Mouse (Mus musculus) embryonic facial prominence, embryonic 10.5 days (tissue): Measurements from ENCODE around the gene Zmynd12. TPM values are rescaled to one million over a fixed set of nuclear protein-coding genes. Genes with fewer than 3 reads are reported as not detected.
A peak's percentile ranks its signal among the peaks of the same experiment; 100 is the strongest.

Source experiments
- DNase-seq: peaks from one replicate; pipeline ENCODE4 v3.0.0-alpha.2; 2017; ENCODE audit warnings: low spot score
- H3K27ac ChIP-seq: fragments of 300-500 bp; sonication (generic); replicated peaks from 2 replicates; pipeline ENCODE4 v1.5.1; 2016; ENCODE audit warnings: mild to moderate bottlenecking
- H3K27me3 ChIP-seq: fragments of 300-500 bp; sonication (generic); replicated peaks from 2 replicates; pipeline ENCODE4 v1.6.1; 2016; ENCODE audit warnings: low read depth, mild to moderate bottlenecking; ENCODE audit not compliant: poor library complexity, severe bottlenecking
- H3K36me3 ChIP-seq: fragments of 300-500 bp; sonication (generic); replicated peaks from 2 replicates; pipeline ENCODE4 v1.6.1; 2016; ENCODE audit warnings: mild to moderate bottlenecking, moderate library complexity
- H3K4me1 ChIP-seq: fragments of 300-500 bp; sonication (generic); 2 replicates; pipeline ENCODE4 v1.6.1; 2016
- H3K4me3 ChIP-seq: fragments of 300-500 bp; sonication (generic); 2 replicates; pipeline ENCODE4 v1.5.1; 2016; ENCODE audit warnings: mild to moderate bottlenecking, moderate library complexity
- H3K9me3 ChIP-seq: fragments of 300-500 bp; sonication (generic); 2 replicates; pipeline ENCODE4 v1.6.1; 2016; ENCODE audit warnings: mild to moderate bottlenecking
- WGBS: fragments of 180-500 bp; shearing (Covaris S2); methylation state at CpG from one replicate; pipeline ENCODE4 v1.1.7; 2016; 5-methylcytosine and 5-hydroxymethylcytosine counted together
- polyA plus RNA-seq: library from polyadenylated mRNA; unstranded; fragments of >200 nt; fragmentation: Nextera tagmentation; extraction: Ambion mirVana; gene quantifications from 2 replicates; pipeline ENCODE4 v1.2.1, GENCODE M21; 2016

The Zmynd12 gene
- polyA plus RNA-seq = 0.15 and 0.36 TPM in 2 replicates

GRCm38 (mm10) chr4:119422294-119422964 is at the start of gene Zmynd12, which contains the start of gene Ppcs:
Gene Zmynd12, plus strand, starts transcription at chr4:119422814.
Gene Ppcs, minus strand, starts transcription at chr4:119422420.
- Histone ChIP-seq H3K9me3 (no peaks in the 10 kb centered on the region), H3K27me3 (peaks cover 24% of the 10 kb centered on the region; the same call in 1 of the 2 replicates), H3K27ac (peak within 1 kb of the TSS; percentile 90), H3K4me1 (peaks cover 22% of the 10 kb centered on the region), H3K4me3 (peak within 1 kb of the TSS; percentile 85), H3K36me3 (peaks cover 24% of the 10 kb centered on the region)
- peak; percentile 94 for DNase-seq
- under 1% methylated on average over 52 of the region's 52 CpGs for WGBS

GRCm38 (mm10) chr4:119381471-119382190 is 41.0 kb upstream of the Zmynd12 start:
- H3K36me3 ChIP-seq = no peaks in the 10 kb centered on the region
- no peak for DNase-seq
- H3K27me3 ChIP-seq = no peaks in the 10 kb centered on the region
- H3K4me3 ChIP-seq = no peak overlapping the region
- H3K27ac ChIP-seq = no peak overlapping the region
- no peaks in the 10 kb centered on the region for H3K9me3 ChIP-seq
- H3K4me1 ChIP-seq = no peaks in the 10 kb centered on the region
- 80% methylated on average over 7 of the region's 7 CpGs for WGBS

- WGBS = 63% methylated on average over 3 of the region's 3 CpGs
- Histone ChIP-seq H3K4me1 (no peaks in the 10 kb centered on the region), H3K4me3 (no peak overlapping the region), H3K9me3 (no peaks in the 10 kb centered on the region), H3K27ac (no peak overlapping the region), H3K27me3 (no peaks in the 10 kb centered on the region), H3K36me3 (no peaks in the 10 kb centered on the region)
- DNase-seq = no peak
These were observed 33.4 kb upstream of the Zmynd12 start for GRCm38 (mm10) chr4:119389184-119389583.

DNA sequence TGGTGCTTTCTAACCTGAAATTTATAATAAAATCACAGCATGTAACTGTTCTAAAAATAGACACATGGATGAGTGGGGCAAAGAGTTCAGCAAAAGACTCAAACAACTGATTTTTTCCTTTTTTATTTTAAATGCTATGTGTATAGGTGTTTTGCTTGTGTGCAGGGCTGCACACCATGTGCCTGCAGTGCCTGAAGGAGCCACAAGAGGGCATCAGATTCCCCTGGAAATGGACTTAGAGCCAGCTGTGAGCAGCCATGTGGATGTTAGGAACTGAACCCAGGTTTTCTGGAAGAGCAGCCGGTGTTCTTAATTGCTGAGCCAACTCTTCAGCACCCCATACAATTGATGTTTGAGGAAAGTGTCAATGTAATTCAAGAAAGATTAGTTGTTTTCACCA is 32.2 kb upstream of the Zmynd12 start:
- 0 out of 2 replicates have a peak, but pooled peaks cover 5% of the 10 kb centered on the region for H3K27me3 ChIP-seq
- WGBS = 82% methylated on average over 1 of the region's 1 CpGs

DNA sequence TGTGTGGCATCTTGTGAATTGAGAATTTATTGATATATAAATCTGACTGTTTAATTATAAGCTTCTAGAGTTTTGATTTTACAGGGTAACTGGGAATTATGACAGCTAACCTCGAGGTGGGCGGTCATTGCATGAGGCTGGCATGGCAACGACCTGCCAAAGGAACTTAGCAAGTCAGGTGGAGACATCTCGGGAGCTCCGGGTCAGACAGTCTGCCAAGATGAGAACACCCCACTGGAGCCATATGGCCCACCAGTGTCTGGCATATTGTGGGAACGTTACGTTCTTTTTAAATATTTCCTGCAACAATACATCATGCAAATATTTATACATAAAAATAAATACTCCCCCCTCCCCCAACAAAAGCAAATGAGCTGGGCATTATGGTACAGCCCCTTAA is 23.9 kb upstream of the Zmynd12 start:
- peaks cover 10% of the 10 kb centered on the region; the same call in 1 of the 2 replicates for H3K9me3 ChIP-seq
- H3K27ac ChIP-seq = no peak overlapping the region
- H3K36me3 ChIP-seq = peaks cover 12% of the 10 kb centered on the region
- H3K4me3 ChIP-seq = no peak overlapping the region
- DNase-seq = no peak
- 89% methylated on average over 7 of the region's 7 CpGs for WGBS
- H3K27me3 ChIP-seq = 0 out of 2 replicates have a peak, but pooled peaks cover 8% of the 10 kb centered on the region
- H3K4me1 ChIP-seq = no peaks in the 10 kb centered on the region

More for the DNA sequence above, 32.2 kb upstream of the Zmynd12 start:
- no peaks in the 10 kb centered on the region for H3K9me3 ChIP-seq
- H3K27ac ChIP-seq = no peak overlapping the region
- H3K4me1 ChIP-seq = no peaks in the 10 kb centered on the region
- DNase-seq = peak; percentile 49
- no peak overlapping the region for H3K4me3 ChIP-seq
- no peaks in the 10 kb centered on the region for H3K36me3 ChIP-seq

DNA sequence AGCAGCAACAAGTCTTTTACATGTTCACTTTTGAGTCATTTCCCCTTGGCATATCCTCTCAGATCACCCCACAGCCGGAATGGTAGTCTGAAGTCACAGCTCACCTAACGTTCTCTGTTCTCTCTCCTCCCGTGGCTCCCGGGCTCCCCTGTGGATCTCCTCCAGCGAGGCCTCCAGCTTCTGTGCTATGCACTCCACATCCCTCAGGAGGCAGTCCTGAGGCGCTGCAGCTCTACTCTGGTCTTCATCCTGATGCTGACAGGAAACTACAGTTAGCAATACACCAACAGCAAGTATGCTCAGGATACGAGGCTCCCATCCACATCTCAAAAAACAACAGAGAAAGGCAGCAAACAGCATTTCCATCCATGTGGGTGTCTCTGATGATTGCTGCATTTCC is 21.7 kb upstream of the Zmynd12 start:
- Histone ChIP-seq H3K4me1 (no peaks in the 10 kb centered on the region), H3K27ac (no peak overlapping the region), H3K36me3 (peaks cover 12% of the 10 kb centered on the region), H3K9me3 (peaks cover 10% of the 10 kb centered on the region; the same call in 1 of the 2 replicates), H3K4me3 (no peak overlapping the region), H3K27me3 (no peaks in the 10 kb centered on the region)
- no peak for DNase-seq
- WGBS = 60% methylated on average over 7 of the region's 7 CpGs

DNA sequence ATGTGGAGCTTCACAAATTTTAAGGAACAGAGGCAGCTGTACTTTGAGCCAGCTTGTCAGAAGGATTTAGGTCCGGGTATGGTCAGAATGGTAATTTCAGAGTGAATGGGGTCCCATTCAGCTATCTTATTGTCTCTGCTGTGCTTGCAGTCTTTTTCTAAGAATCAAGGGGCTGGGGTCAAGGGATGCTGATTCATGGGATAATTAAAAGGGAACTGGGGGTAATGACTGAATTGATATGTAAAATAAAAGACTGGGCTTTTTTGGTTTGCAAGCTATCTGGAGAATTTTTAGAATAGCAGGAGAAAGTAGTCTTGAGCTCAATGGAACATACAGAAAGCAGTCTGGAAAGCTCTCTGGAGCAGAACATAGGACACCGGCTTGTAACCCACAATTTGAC is 19.2 kb upstream of the Zmynd12 start:
- Histone ChIP-seq H3K9me3 (peaks cover 10% of the 10 kb centered on the region; the same call in 1 of the 2 replicates), H3K4me1 (no peaks in the 10 kb centered on the region), H3K27me3 (no peaks in the 10 kb centered on the region), H3K4me3 (no peak overlapping the region), H3K27ac (no peak overlapping the region), H3K36me3 (peaks cover 12% of the 10 kb centered on the region)
- no peak for DNase-seq
- WGBS = 82% methylated on average over 2 of the region's 2 CpGs

DNA sequence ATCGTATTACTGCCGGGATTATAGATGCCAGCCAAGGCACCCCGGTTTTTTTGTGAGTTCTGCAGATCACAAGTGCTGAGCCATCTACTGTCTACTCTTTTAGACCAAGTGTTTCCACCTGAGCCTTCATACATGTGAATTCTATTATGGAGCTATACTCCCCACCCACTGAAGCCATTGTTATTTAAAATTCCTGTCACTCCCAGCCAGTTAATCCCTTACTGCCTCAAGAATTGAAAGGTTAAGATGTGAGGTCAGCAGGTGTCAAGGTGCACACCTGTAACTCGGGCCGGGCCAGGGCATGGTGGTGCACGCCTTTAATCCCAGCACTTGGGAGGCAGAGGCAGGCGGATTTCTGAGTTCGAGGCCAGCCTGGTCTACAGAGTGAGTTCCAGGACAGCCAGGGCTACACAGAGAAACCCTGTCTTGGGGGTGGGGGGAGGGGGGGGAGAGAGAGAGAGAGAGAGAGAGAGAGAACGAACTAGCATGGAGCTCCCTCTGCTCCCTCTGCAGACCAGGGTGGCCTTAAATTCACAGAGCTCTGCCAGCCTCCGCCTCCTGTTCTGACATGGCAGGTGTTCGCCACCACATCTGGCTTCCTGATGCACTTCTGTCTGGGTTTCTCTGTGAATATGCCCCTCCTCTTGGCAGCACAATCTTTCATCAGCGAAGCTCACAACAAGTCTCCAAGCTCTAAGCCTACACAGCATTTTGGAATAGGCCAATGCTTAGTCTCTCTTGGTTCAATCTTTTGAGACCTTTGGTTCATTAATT is 10.6 kb upstream of the Zmynd12 start:
- H3K9me3 ChIP-seq = no peaks in the 10 kb centered on the region
- H3K27ac ChIP-seq = no peak overlapping the region
- H3K4me3 ChIP-seq = no peak overlapping the region
- WGBS = 78% methylated on average over 12 of the region's 12 CpGs
- H3K4me1 ChIP-seq = peaks cover 15% of the 10 kb centered on the region
- no peak for DNase-seq
- H3K36me3 ChIP-seq = no peaks in the 10 kb centered on the region
- H3K27me3 ChIP-seq = no peaks in the 10 kb centered on the region

- H3K4me3 ChIP-seq = no peak overlapping the region
- no peaks in the 10 kb centered on the region for H3K9me3 ChIP-seq
- H3K27ac ChIP-seq = no peak overlapping the region
- no peaks in the 10 kb centered on the region for H3K36me3 ChIP-seq
- WGBS = 81% methylated on average over 6 of the region's 6 CpGs
- peaks cover 15% of the 10 kb centered on the region for H3K4me1 ChIP-seq
- H3K27me3 ChIP-seq = no peaks in the 10 kb centered on the region
- DNase-seq = no peak
These were observed 9.8 kb upstream of the Zmynd12 start for GRCm38 (mm10) chr4:119412791-119413190.

DNA sequence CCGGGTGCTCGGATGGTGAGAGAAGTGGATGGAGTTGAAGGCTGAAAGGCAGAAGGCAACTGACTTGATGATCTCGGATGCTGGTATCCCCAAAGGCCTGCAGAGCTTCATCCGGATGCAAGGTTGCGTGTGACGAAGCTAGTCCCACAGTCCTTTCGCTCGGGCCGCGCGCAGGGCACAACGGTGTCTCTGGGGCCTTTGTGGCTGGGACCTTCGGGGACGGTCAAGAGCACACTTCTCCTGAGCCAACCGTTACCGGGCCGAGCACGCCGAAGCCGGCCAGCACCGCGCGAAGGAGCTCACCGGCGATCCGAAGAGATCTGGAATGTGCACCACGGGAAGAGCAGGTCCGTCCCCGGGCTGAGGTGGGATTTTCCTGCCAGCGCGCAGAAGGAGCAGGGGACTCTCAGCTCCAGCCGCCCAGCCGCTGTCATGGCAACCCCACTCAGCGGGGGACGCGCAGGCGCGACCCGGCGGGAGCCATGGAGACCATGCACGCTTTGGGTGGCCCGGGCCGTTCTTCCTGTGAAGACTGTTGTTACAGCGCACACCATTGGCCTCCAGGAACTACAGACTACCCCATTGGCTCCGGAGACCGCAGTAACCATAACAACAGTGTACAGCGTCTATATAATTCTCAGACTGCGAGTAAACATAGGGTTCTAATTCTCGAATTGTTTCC is 7.4 kb upstream of the Zmynd12 start, which contains the start of gene Ccdc30:
Ccdc30 (minus strand) TSS at position 450 of the 682 bp plus-strand sequence.
- H3K27ac ChIP-seq = peak within 1 kb of the TSS; percentile 68
- H3K27me3 ChIP-seq = no peaks in the 10 kb centered on the region
- peak; percentile 98 for DNase-seq
- H3K9me3 ChIP-seq = no peaks in the 10 kb centered on the region
- peak within 1 kb of the TSS; percentile 69 for H3K4me3 ChIP-seq
- peaks cover 20% of the 10 kb centered on the region for H3K36me3 ChIP-seq
- H3K4me1 ChIP-seq = peaks cover 15% of the 10 kb centered on the region
- under 1% methylated on average over 49 of the region's 49 CpGs for WGBS

DNA sequence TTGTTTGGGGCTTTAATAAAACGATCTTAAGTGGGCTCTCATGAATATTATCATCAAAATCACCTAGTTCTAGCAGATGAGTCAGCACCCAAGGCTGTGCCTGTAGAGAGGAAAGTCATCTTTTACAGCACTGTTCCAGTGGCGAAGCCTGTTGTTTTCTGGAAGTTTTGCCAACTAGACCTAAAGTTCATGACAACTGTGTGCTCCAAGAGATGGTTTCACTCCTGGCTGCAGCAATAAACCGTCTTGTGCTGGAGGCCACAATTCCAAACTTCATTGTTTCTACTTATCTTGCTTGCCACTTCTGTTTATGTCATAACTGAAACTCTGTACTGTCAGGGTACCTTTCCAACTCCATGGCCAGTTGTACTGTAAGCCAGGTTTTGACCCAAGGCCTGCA is 5.3 kb upstream of the Zmynd12 start:
- H3K27me3 ChIP-seq = no peaks in the 10 kb centered on the region
- no peak for DNase-seq
- H3K4me1 ChIP-seq = peaks cover 27% of the 10 kb centered on the region
- no peak overlapping the region for H3K4me3 ChIP-seq
- WGBS = 84% methylated on average over 3 of the region's 3 CpGs
- no peak overlapping the region for H3K27ac ChIP-seq
- H3K9me3 ChIP-seq = no peaks in the 10 kb centered on the region
- H3K36me3 ChIP-seq = peaks cover 24% of the 10 kb centered on the region

DNA sequence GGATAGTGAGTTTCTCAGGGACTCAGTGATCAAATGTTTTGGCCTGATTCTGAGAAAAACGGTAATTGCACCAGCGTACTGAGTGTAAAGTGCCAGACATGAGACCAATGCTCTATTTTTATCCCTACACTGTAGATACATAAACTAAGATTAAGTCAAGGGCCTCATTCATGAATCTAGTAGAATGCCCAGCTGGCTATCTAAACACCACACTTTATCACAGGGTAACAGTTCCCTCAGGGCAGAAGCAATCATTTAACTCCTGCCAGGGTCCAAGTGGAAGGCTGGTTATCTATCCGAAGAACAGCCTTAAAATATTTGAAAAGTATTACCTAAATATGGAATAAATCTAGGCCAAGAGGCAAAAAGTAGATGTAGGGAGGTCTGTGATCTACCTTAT is 4.7 kb upstream of the Zmynd12 start:
- peaks cover 28% of the 10 kb centered on the region for H3K4me1 ChIP-seq
- no peaks in the 10 kb centered on the region for H3K9me3 ChIP-seq
- no peak overlapping the region for H3K27ac ChIP-seq
- H3K36me3 ChIP-seq = peaks cover 24% of the 10 kb centered on the region
- no peak for DNase-seq
- no peaks in the 10 kb centered on the region for H3K27me3 ChIP-seq
- WGBS = 94% methylated on average over 3 of the region's 3 CpGs
- H3K4me3 ChIP-seq = no peak overlapping the region
